Mouse (Mus musculus): Measurements from ENCODE around the gene Car8.
"Not testable (repeated sequence)": the region's sequence is repeated elsewhere in the genome, so short reads cannot be mapped to it uniquely, and the experiment has no call there.

Car8 gene

GRCm38 (mm10) chr4:8203367-8203766 lies 35.5 kb downstream of the Car8 start:
- DNase-seq (ENCODE audit: low spot score) = no peak

- no peak for DNase-seq (ENCODE audit: low spot score)
Observed at GRCm38 (mm10) chr4:8201631-8202030, 37.2 kb downstream of the Car8 start.

GRCm38 (mm10) chr4:8200081-8200480 lies 38.8 kb downstream of the Car8 start:
- no peak for DNase-seq (ENCODE audit: low spot score)

GRCm38 (mm10) chr4:8198033-8198432 lies 40.8 kb downstream of the Car8 start:
- no peak for DNase-seq (ENCODE audit: low spot score)

- DNase-seq (ENCODE audit: low spot score) = no peak
Observed at GRCm38 (mm10) chr4:8190441-8190840, 48.4 kb downstream of the Car8 start.

GRCm38 (mm10) chr4:8186921-8187687 lies 51.7 kb downstream of the Car8 start:
- no peak for DNase-seq (ENCODE audit: low spot score)

- no peak for DNase-seq (ENCODE audit: low spot score)
Observed at GRCm38 (mm10) chr4:8180576-8180975, 58.3 kb downstream of the Car8 start.

- DNase-seq (ENCODE audit: low spot score) = no peak
Observed at GRCm38 (mm10) chr4:8154589-8155198, 84.1 kb downstream of the Car8 start.

GRCm38 (mm10) chr4:8153926-8154325 lies 84.9 kb downstream of the Car8 start:
- DNase-seq (ENCODE audit: low spot score) = not testable (repeated sequence)

- no peak for DNase-seq (ENCODE audit: low spot score)
Observed at GRCm38 (mm10) chr4:8137403-8137802, 101.4 kb downstream of the Car8 start.

GRCm38 (mm10) chr4:8132024-8132423 lies 106.8 kb downstream of the Car8 start:
- no peak for DNase-seq (ENCODE audit: low spot score)

- no peak for DNase-seq (ENCODE audit: low spot score)
Observed at GRCm38 (mm10) chr4:8113558-8113957, 125.3 kb downstream of the Car8 start.

- no peak for DNase-seq (ENCODE audit: low spot score)
Observed at GRCm38 (mm10) chr4:8111891-8112290, 127.0 kb downstream of the Car8 start.

- no peak for DNase-seq (ENCODE audit: low spot score)
Observed at GRCm38 (mm10) chr4:8109906-8110567, 128.8 kb downstream of the Car8 start.

- DNase-seq (ENCODE audit: low spot score) = no peak
Observed at GRCm38 (mm10) chr4:8101466-8101865, 137.4 kb downstream of the Car8 start.

- no peak for DNase-seq (ENCODE audit: low spot score)
Observed at GRCm38 (mm10) chr4:8098084-8098483, 140.8 kb downstream of the Car8 start.

- no peak for DNase-seq (ENCODE audit: low spot score)
Observed at GRCm38 (mm10) chr4:8097683-8098082, 141.2 kb downstream of the Car8 start.

- not testable (repeated sequence) for DNase-seq (ENCODE audit: low spot score)
Observed at GRCm38 (mm10) chr4:8093566-8093965, 145.3 kb downstream of the Car8 start.
